22 mouse cellular contexts compared by ENCODE assay signal in the genomic region with DNA sequence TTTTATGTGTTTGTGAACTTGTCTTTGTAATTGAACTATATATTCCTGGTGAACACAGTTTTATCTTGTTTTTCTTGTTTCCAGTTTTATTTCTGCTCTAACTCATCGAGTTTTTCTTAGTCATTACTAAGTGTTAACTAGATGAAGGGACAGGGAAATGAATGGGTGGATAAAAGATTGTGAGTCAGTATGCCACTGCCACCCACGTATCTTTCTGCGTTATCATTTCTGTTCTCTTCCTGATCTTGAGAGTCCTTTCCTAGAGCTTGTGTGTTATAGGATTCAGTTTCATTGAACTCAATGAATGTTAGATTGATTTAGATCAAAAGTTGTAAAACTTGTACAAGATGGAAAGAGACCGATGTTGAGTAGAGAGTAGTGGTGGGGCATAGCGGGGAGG.
"Had no signal": no experiment of that assay in that cellular context is flagged by ENCODE, and none has a peak within 500 bp of the region (broad histone marks: within the 10 kb centered on the region; RNA-seq: fewer than 3 reads in every experiment).

No protein-coding gene starts in this region.

- H3K9me3 ChIP-seq: liver, embryonic 15.5 days; lung, embryonic 15.5 days; midbrain, embryonic 10.5 days; midbrain, embryonic 12.5 days; neural tube, embryonic 13.5 days; neural tube, embryonic 15.5 days; stomach, embryonic 15.5 days had no signal

- H3K27ac ChIP-seq: liver, embryonic 15.5 days; lung, embryonic 15.5 days; macrophage; midbrain, embryonic 10.5 days; midbrain, embryonic 12.5 days; neural tube, embryonic 13.5 days; neural tube, embryonic 15.5 days; stomach, embryonic 15.5 days; stomach, postnatal 0 days had no signal

- H3K9ac ChIP-seq: liver, embryonic 15.5 days; liver, postnatal 0 days; lung, embryonic 15.5 days; midbrain, embryonic 12.5 days; neural tube, embryonic 13.5 days; neural tube, embryonic 15.5 days; stomach, embryonic 15.5 days had no signal

- H3K27me3 ChIP-seq: liver, embryonic 15.5 days; lung, embryonic 15.5 days; megakaryocyte, embryonic 14.5 days; midbrain, embryonic 12.5 days; neural tube, embryonic 13.5 days; neural tube, embryonic 15.5 days; stomach, embryonic 15.5 days had no signal

- DNase-seq: liver, postnatal 0 days; lung, adult 2 months; lung, postnatal 14 days; lung, postnatal 36 days; midbrain, embryonic 14.5 days; right cerebral cortex, postnatal 14 days; thymus, adult 18-20 months; thymus, postnatal 14 days; thymus, postnatal 36 days had no signal

- H3K4me3 ChIP-seq: liver, embryonic 15.5 days; lung, embryonic 15.5 days; megakaryocyte, embryonic 14.5 days; midbrain, embryonic 10.5 days; midbrain, embryonic 12.5 days; myocyte; neural tube, embryonic 13.5 days; neural tube, embryonic 15.5 days; stomach, embryonic 15.5 days had no signal

- H3K4me1 ChIP-seq: liver, embryonic 15.5 days; lung, embryonic 15.5 days; midbrain, embryonic 10.5 days; midbrain, embryonic 12.5 days; neural tube, embryonic 13.5 days; neural tube, embryonic 15.5 days; stomach, embryonic 15.5 days had no signal

- ATAC-seq: liver, postnatal 0 days; lung, postnatal 0 days; midbrain, embryonic 16.5 days had no signal
